Mouse (Mus musculus) neural tube, embryonic 13.5 days (tissue): ENCODE measurements around the gene Dvl3. TPM values are rescaled to one million over a fixed set of nuclear protein-coding genes. Genes with fewer than 3 reads are reported as not detected.

Source experiments
- ATAC-seq: fragments of 200-750 bp; cut with Nextera tagmentation; 2 replicates; pipeline ENCODE4 v1.8.0; 2017; ENCODE audit warnings: low read depth, mild to moderate bottlenecking, moderate TSS enrichment, moderate library complexity
- H3K27ac ChIP-seq: fragments of 300-500 bp; sonication (generic); replicated peaks from 2 replicates; pipeline ENCODE4 v1.5.1; 2015; ENCODE audit warnings: moderate library complexity, mild to moderate bottlenecking, inconsistent platforms
- H3K27me3 ChIP-seq: fragments of 300-500 bp; sonication (generic); 2 replicates; pipeline ENCODE4 v1.6.1; 2015; ENCODE audit warnings: mild to moderate bottlenecking, inconsistent platforms
- H3K36me3 ChIP-seq: fragments of 300-500 bp; sonication (generic); 2 replicates; pipeline ENCODE4 v1.6.1; 2015; ENCODE audit warnings: mild to moderate bottlenecking, inconsistent platforms
- H3K4me1 ChIP-seq: fragments of 300-500 bp; sonication (generic); replicated peaks from 2 replicates; pipeline ENCODE4 v1.6.1; 2015; ENCODE audit warnings: inconsistent platforms
- H3K4me2 ChIP-seq: fragments of 300-500 bp; sonication (generic); 2 replicates; pipeline ENCODE4 v1.6.1; 2015; ENCODE audit warnings: inconsistent platforms, mild to moderate bottlenecking, moderate library complexity
- H3K4me3 ChIP-seq: fragments of 300-500 bp; sonication (generic); 2 replicates; pipeline ENCODE4 v1.5.1; 2015; ENCODE audit warnings: mild to moderate bottlenecking, inconsistent platforms
- H3K9ac ChIP-seq: fragments of 300-500 bp; sonication (generic); 2 replicates; pipeline ENCODE4 v1.6.1; 2015; ENCODE audit warnings: moderate library complexity, mild to moderate bottlenecking, inconsistent platforms
- H3K9me3 ChIP-seq: fragments of 300-500 bp; sonication (generic); 2 replicates; pipeline ENCODE4 v1.6.1; 2016; ENCODE audit warnings: inconsistent platforms
- WGBS: fragments of 180-500 bp; shearing (Covaris S2); methylation state at CpG from one replicate; pipeline ENCODE4 v1.1.7; 2015; 5-methylcytosine and 5-hydroxymethylcytosine counted together
- polyA plus RNA-seq: library from polyadenylated mRNA; unstranded; fragments of >200 nt; fragmentation: Nextera tagmentation; extraction: Ambion mirVana; gene quantifications from 2 replicates; pipeline ENCODE4 v1.2.1, GENCODE M21; 2015

Gene Dvl3
- polyA plus RNA-seq, 1 experiment from 2014 or later, result 48.5 TPM

DNA sequence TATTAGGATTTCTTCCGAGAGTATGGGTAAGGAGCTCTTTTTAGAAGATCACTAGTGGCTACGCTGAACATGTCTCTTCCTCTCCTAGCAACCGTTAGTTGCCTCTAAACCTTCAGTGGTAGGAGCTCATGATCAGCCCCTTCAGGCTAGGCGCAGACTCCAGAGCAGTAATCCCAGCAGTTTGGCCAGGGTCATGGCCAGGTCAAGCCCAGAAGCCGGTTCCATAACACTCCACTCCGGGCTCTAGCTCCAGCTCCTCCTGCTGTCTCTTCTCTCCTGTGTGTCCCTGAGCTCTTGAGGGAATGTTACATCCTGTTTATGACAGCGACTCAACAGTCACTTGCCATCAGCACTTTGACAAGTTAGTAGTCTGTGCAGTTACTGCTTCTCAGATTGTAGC, 40.6 kb downstream of the Dvl3 start:
- 71% methylated on average over 7 of the region's 7 CpGs for WGBS

DNA sequence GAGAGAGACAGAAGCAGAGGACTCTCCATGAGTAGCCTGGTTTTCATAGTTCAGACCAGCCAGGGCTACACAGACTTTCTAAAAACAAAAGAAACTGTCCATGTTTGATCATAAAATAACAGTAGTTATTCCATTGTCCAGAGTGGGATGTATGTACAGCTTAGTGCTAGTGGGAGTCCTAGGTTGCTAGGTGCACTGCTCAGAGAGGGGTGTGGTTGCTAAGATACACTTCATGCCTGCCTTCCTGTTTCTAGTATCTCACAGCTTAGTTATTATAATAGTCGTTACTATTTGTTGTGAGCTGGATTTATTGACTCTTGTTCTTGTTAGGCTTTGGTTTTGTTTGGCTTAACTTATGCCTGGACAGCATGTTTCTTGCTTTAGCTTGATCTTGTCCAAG, 48.3 kb downstream of the Dvl3 start:
- Histone ChIP-seq H3K27ac (no peak overlapping the region), H3K9me3 (no peaks in the 10 kb centered on the region), H3K9ac (no peak overlapping the region), H3K36me3 (peaks cover 35% of the 10 kb centered on the region), H3K4me1 (no peaks in the 10 kb centered on the region), H3K4me2 (no peak overlapping the region), H3K27me3 (no peaks in the 10 kb centered on the region), H3K4me3 (no peak overlapping the region)
- 52% methylated on average over 1 of the region's 1 CpGs for WGBS
- no peak for ATAC-seq

More for the DNA sequence above, 40.6 kb downstream of the Dvl3 start:
- Histone ChIP-seq H3K4me1 (no peaks in the 10 kb centered on the region), H3K9ac (no peak overlapping the region), H3K4me2 (no peak overlapping the region), H3K4me3 (no peak overlapping the region), H3K27me3 (no peaks in the 10 kb centered on the region), H3K9me3 (no peaks in the 10 kb centered on the region), H3K36me3 (peaks cover 89% of the 10 kb centered on the region), H3K27ac (no peak overlapping the region)
- ATAC-seq, result no peak

Other genes with a start within 250 kb of the Dvl3 start
- gene Parl, start 214.6 kb upstream of the Dvl3 start, polyA plus RNA-seq, result 77.5 and 85.7 TPM in 2 replicates
- not detected in 2 replicates for gene Cyp2ab1, start 191.6 kb upstream of the Dvl3 start, polyA plus RNA-seq
- gene Abcc5, start 90.6 kb upstream of the Dvl3 start, polyA plus RNA-seq, result 120 and 123 TPM in 2 replicates
- 102 and 103 TPM in 2 replicates for gene Eif2b5, start 18.2 kb upstream of the Dvl3 start, polyA plus RNA-seq
- gene Ap2m1, start 18.5 kb downstream of the Dvl3 start, polyA plus RNA-seq, result 1,020 and 1,063 TPM in 2 replicates
- 72.2 and 81.5 TPM in 2 replicates for gene Abcf3, start 31.6 kb downstream of the Dvl3 start, polyA plus RNA-seq
- gene Vwa5b2, start 72.5 kb downstream of the Dvl3 start, polyA plus RNA-seq, result 23.8 and 27.0 TPM in 2 replicates
- 15.0 and 16.2 TPM in 2 replicates for gene Eef1akmt4, start 94.6 kb downstream of the Dvl3 start, polyA plus RNA-seq
- gene Gm49333, start 94.6 kb downstream of the Dvl3 start, polyA plus RNA-seq, result 1.4 TPM in 1 of 2 replicates, not detected in the other
- 43.2 and 44.8 TPM in 2 replicates for gene Alg3, start 94.8 kb downstream of the Dvl3 start, polyA plus RNA-seq
- 20.8 and 23.7 TPM in 2 replicates for gene Camk2n2, start 104.3 kb downstream of the Dvl3 start, polyA plus RNA-seq
- 12.2 and 12.8 TPM in 2 replicates for gene Ece2, start 112.8 kb downstream of the Dvl3 start, polyA plus RNA-seq
- gene Psmd2, start 134.7 kb downstream of the Dvl3 start, polyA plus RNA-seq, result 352 and 361 TPM in 2 replicates
- gene Eif4g1, start 151.3 kb downstream of the Dvl3 start, polyA plus RNA-seq, result 141 and 144 TPM in 2 replicates
- 26.3 and 27.8 TPM in 2 replicates for gene Fam131a, start 176.3 kb downstream of the Dvl3 start, polyA plus RNA-seq
- gene Polr2h, start 200.7 kb downstream of the Dvl3 start, polyA plus RNA-seq, result 89.9 and 92.3 TPM in 2 replicates
- gene Clcn2, start 200.8 kb downstream of the Dvl3 start, polyA plus RNA-seq, result 30.8 and 31.4 TPM in 2 replicates
- 5.8 and 6.9 TPM in 2 replicates for gene Chrd, start 216.1 kb downstream of the Dvl3 start, polyA plus RNA-seq
- gene Thpo, start 217.5 kb downstream of the Dvl3 start, polyA plus RNA-seq, result 0.99 and 1.5 TPM in 2 replicates